Mouse (Mus musculus) ovary, postnatal 36 days (tissue): ENCODE measurements around the gene Actn1.
A peak's percentile ranks its signal among the peaks of the same experiment; 100 is the strongest.
"Not testable (repeated sequence)": the region's sequence is repeated elsewhere in the genome, so short reads cannot be mapped to it uniquely, and the experiment has no call there.

ENCODE experiments used
- DNase-seq: peaks from one replicate; pipeline ENCODE4 v3.0.0; 2022; ENCODE audit warnings: low spot score, mixed read lengths

Actn1 gene

DNA sequence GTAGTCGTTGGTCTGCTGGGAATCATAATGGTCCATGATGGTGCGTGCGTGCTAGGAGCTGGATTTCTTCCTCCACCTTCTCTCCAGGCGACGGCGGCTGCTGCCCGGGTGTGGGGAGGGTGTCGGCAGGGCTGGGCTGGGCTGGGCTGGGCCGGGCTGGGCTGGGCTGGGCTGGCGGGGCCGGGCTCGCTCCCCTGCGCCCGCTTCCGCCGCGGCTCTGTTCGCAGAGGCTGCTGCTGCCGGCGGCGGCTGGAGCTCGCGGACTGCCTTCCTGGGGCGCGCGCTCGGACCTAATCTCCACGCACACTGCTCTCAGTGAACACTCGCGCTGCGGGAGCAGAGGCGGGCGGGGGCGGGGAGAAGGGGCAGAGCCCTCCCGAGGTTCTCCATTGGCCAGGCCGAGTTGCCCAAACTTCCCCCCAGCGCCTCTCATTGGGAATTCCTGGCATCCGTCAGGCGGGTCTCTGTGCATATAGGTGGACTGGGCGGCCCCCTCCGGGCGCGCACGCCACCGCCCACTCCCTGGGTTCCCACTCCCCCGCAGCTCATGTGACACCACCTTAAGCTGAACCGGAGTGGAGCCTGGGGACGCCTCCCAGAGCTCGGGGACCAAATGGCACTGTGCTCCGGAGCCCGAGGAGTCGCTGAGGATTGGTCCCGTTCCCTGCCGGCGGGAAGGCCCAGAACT, at the start of gene Actn1:
Actn1 (minus strand) TSS at position 316 of the 688 bp plus-strand sequence.
- DNase-seq = peak; percentile 93

DNA sequence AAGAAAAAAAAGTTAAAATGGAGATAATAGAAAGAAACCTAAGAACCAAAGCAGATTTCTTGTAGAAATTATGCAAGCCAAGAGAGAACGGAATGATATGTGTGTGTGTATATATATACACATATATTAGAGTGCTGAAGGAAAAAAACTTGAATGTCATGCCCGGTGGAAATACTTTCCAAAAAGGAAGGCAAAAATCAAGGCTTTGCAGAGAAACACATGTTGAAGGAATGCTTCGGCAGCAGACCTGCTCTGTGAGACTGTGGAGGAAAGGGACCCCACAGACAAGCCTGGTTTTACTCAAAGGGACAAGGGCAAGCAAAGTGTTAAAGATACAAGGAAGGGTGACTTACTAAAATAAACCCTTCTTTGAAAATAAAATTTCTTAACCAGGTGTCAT, 47.4 kb upstream of the Actn1 start:
- DNase-seq = no peak

DNA sequence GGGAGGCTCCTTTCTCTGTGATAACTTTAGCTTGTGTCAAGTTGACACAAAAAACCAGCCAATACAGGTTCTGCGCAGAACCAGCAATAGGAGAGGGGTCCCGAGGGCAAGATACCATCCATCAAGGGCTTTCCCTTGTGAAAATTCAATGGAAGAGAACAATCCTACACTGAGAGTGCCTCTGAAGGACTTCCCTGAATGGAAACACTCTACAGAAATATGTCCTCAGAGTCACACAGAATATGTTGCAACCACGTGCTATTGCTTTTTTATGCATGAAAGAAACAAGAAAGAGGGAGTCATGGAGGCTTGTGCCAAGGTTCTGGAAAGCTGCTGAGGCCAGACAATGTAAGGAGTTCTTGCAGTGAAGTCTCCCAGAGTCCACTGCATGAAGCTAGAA, 44.3 kb upstream of the Actn1 start:
- no peak for DNase-seq

DNA sequence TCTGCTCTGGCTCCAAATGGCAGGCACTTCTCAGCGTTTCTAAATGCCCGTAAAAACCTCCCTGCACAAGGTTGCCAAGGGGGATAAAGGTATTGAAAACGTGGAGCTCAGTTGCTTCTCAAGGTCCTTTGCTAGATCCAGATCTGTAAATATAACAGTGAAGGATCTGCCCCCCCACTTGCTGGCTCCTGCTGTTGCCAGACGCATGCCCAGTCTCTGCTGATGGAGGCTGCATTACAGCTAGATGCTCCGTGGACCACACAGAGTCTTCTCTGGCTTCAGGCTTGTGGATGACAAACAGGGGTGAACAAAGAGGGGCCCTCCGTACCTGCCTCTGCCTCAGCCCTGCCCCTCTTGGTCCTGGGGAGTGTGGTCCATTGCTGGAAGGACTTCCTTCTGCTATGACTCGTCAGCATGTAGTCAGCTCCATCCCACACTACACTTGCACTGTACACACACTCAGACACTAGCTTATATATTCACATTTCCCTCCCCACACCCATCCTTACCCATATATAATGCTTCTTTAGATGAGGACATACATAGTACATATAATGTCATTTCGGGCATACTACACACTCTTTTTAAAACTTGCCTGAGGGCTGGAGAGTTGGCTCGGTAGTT, 40.8 kb upstream of the Actn1 start:
- peak; percentile 17 for DNase-seq

DNA sequence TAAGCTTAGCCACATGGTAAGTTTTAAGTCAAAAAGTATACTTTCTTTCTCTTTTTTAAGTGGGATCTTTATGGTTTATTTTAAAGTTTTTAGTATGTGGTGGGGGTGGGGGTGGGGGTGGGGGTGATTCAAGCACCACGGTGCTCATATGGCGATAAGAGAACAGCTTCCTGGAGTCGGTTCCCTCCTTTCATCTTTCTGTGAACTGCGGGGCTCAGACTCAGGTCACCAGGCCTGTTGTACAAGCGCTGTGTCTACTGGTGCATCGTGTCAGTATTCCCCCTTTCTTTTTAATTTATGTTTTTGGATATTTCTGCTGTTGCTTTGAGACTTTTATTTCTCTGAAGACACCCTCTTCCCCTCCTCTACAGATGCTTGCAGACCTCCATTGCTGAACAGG, 38.5 kb upstream of the Actn1 start:
- DNase-seq = no peak

DNA sequence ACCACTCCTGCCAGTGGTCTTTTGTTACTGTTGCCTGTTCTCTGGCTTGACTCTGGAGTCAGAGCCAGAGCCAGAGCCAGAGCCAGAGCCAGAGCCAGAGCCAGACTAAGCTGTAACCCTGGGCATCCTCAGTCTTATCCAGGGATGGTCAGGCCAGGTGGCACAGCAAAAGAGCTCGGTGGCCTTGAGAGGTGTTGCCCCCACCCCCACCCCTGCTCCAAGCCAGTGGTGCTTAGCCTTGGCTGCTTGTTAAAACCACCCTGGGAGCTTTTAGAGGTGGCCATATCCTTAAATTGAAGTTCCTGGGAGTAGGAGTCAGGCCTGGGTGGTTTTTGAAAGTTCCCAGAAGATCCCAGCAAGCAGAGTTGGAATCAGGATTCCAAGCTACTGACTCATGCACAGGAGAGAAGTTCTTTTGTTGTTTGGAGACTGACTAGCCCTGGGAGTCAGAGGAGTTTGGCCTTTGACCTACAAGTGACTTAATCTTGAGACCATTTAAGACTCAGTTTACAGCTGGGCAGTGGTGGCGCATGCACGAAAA, 31.8 kb upstream of the Actn1 start:
- DNase-seq = no peak

DNA sequence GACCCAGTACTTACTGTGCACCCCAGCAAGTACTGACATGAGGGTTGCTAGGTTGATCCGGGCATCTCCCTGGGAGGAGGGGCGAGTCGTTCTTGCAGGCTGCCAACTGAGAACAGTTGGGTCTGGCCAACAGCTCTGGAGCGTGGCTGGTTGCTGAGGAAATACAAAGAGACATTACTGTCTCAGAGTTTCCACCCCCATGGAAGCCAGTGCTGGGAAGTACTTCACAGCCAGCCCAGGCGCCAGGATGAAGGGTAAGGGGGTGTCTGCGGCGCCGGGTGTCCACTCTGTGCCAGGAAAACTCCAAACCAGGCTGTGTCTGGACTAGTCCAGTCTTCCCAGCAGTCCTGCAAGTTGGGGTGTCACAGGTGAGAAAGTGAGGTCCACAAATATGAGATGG, 30.8 kb upstream of the Actn1 start:
- DNase-seq = no peak

- no peak for DNase-seq
These were observed 30.3 kb upstream of the Actn1 start for GRCm38 (mm10) chr12:80290483-80290882.

DNA sequence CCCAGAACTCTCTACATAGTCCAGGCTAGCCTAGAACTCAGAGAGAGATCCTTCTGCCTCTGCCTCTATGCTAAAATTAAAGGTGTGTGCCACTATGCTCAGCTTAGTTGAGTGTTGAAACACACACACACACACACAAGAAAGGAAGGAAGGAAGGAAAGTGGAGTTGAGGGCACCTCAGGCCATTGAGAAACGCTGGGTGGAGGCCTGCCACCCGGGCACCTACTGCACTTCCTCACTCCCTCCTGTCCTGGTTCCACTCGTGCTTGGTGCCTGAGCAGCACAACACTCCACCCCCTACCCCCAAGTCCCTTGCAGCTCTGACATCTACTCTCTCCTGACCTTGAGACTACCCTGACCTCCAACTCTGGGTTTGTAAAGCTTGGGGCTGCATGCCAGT, 29.6 kb upstream of the Actn1 start:
- no peak for DNase-seq

DNA sequence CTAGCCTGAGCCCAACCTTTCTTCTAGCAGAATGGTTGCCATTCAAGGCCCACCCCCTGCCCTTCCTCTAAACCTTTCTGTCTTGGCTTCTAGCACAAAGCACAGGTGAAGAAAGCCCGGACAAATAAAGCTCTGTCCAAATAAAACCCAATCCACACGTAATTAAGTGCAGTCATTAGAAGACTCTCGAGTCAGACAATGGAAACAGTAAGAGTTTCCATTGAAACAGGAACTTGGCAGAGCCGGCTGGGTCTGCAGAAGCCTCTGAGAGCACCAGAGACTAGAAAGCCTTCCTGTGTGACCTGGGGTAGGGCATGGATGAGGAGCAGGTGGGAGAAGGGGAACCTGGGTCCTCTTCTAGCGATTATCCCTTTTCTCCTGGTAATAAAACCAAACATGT, 25.7 kb upstream of the Actn1 start:
- no peak for DNase-seq

GRCm38 (mm10) chr12:80284251-80284650, 24.1 kb upstream of the Actn1 start:
- not testable (repeated sequence) for DNase-seq

DNA sequence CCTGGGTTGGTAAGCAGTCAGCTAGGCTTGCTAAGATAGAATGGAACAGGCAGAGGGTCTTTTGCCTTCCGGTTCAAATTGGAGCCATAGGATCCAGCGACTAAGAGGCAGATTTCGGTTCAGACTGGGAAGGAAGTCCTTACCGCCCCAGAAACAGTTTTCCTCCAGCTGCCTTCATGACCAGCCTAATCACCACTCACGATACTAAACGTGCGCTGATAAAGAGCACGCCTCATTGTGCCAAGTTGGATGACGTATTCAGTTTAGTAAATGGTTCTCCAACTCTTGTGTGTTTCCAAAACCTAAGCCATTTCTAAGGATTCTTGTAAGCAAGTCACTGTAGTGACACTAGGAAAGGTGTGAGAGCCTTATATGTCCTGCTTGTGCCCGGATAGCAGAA, 18.7 kb upstream of the Actn1 start:
- DNase-seq = no peak

- no peak for DNase-seq
These were observed 17.3 kb upstream of the Actn1 start for GRCm38 (mm10) chr12:80277428-80277827.

DNA sequence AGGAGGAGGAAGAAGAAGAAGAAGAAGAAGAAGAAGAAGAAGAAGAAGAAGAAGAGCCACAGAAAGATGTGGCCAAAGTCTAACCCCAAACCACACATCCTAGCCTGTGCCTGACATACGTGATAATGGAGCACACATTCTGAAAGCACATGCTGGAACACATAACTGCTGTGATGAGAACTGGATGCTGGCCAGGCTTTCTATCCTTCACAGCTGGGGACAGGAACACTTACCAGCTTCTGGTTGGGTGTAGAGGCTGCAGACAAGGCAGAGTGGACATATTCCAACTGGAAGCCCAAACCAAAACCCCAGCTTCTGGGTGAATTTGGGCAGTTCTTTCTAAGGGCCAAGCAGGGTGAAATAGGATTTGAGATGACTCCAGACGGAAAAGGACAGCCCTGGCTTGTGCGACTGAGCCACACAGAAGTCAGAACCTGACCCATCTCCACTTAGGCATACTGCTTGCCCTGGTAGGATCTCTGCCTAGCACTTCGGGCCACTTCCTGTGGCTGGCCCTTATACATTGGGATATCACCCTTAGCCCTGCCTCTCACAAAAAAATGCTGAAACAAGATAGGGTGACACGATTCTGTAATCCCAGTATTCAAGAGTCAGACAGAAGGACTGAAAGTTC, 15.1 kb upstream of the Actn1 start:
- DNase-seq = no peak

DNA sequence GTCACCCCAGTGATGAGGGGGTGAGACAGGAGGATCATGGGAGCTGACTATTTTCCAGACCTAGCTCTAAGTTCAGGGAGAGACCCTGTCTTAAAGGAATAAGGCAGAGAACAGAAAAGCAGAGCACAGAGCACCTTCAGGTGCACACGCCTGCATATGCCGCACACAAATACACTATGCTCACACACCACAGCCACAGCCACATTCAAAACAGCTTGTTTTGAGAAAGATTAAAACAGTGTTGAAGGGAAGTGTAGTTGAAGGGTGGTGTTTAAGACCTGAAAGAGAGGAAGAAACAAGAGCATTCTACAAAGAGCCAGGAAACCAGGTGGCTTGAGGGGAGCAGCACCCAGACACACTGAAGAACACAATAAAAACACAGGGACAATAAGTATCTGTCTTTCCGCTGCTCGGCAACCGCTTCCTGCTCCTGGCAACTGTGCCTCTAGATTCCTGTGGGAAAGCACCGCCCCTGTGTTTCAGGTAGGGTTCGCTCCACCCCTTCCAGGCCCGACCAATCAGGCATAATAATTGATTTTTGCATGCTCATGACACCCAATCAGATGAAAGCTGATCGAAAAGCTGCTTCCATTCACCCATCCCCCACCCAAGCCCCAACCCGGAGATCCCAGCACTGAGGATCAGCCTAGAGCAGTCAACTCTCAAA, 13.0 kb upstream of the Actn1 start:
- DNase-seq = peak; percentile 43

DNA sequence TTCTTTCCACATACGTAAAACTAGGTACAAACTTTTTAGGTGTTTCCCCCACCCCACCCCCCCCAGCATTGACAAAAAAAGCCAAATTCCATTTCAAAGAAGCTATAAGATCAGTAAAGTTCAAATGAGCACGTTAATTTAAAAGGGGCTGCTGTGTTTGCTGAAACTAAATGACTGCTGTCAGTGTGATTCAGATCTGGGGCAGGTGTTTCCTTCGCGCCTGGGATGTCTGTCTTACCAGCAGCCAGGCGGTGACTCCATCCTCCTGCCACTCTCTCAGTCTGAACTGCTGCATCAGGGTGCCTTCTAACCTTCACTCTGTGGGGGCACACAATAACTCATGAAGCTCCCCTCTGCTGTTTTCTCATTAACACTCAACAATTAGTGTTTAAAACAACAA, 11.6 kb upstream of the Actn1 start:
- no peak for DNase-seq

- DNase-seq = no peak
These were observed 10.8 kb upstream of the Actn1 start for GRCm38 (mm10) chr12:80270924-80271323.

- DNase-seq = no peak
These were observed 9.1 kb upstream of the Actn1 start for GRCm38 (mm10) chr12:80269303-80269702.

DNA sequence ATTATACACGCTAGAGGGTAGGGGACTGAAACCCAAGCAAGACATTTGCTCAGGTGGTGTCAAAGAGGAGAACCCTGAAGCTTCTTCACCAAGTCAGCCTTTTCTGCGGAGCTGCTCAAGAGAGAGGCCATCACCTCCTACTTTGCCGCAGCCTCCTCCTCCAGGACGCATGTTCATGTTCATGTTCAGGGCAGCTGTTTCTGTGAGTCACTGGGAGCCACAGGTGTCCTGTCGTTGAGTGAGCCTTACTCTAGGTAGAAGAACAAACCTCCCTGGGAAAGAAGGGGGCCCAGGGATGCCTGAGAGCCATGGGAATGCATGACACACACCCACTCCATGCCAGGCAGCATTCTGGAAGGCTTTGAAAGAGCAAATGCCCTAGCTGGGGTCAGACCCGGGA, 7.8 kb upstream of the Actn1 start:
- no peak for DNase-seq

- not testable (repeated sequence) for DNase-seq
These were observed 4.2 kb upstream of the Actn1 start for GRCm38 (mm10) chr12:80264388-80264787.

DNA sequence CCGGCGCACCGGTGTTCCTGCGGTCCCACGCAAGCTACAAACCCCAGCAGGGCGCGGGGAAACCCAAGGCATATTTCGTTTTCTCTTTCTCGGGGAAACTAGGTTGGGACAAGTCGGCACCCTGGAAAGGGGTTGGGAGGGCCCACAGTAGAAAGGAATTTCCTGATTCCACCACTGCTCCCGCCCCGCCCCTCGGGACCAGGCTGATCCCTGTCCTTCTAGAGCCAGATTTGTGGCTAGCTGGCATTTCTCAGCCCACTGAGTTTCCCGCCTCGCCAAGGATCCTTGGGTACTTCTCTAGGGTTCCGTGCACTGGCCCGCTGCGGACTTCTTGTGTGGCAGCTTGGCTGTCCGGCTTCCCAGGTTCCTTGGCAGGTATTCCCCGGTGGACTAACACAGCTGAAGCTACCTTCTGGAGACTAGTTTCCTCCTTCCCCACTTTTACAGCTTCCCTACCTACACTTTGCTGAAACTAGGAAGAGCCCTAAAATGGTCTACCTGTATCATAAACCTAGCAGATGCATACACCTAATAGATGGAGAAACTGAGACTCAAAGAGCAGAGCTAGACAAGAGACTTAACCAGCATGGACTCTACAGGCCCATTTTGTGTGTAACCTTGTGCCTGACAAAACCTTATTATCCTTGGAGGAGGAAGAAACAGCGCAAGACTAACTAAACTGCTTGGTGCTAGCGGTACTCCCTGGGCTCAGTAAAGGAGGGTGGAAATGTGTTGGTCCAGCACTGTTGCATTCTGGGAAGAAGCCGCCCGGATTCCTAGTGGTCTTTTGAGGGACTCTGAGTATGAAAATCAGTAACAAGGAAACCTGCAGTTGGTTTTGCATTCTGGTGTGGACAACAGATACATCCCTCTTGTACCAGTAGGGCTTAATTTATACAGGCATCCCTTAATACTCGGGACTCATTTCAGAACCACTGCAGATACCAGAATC, 849 bp upstream of the Actn1 start:
- DNase-seq = no peak
